Comparison of ENCODE assay signal across 1 mouse cellular context in genomic region chr1:85937323-85937722, GRCm38 (mm10).
TF ChIP-seq lines count a peak whose summit lies in the region.

No protein-coding gene starts in this region.

TF ChIP-seq in CH12.LX, 34 proteins besides CTCF, POLR2A, EP300 and RAD21 (continued from another document):
- TF ChIP-seq MEF2A (IDR thresholded peaks at IDR 0.05; ENCODE audit: borderline replicate concordance, low read depth, low read length) (no peak), IRF4 (IDR thresholded peaks at IDR 0.05; ENCODE audit: low read depth, low read length) (peak; percentile 55), JUN (IDR thresholded peaks at IDR 0.05; ENCODE audit: insufficient read depth, low read depth, low read length) (peak; percentile 23; the same call in 1 of the 2 replicates)
